Mouse (Mus musculus) midbrain, embryonic 14.5 days (tissue): ENCODE measurements around the gene Cnksr2. TPM values are rescaled to one million over a fixed set of nuclear protein-coding genes. Genes with fewer than 3 reads are reported as not detected.

Source experiments
- polyA plus RNA-seq: library from polyadenylated mRNA; unstranded; fragments of >200 nt; fragmentation: Nextera tagmentation; extraction: Ambion mirVana; gene quantifications from 2 replicates; pipeline ENCODE4 v1.2.1, GENCODE M21; 2014

Cnksr2 gene
- polyA plus RNA-seq, 1 experiment from 2014 or later = 11.3 TPM

Other genes starting within 250 kb of the Cnksr2 start
- 1.9 and 2.9 TPM in 2 replicates for gene Klhl34, start 224.9 kb downstream of the Cnksr2 start, polyA plus RNA-seq